Mouse (Mus musculus): ENCODE data around the gene Rhd. TPM values are rescaled to one million over a fixed set of nuclear protein-coding genes. Genes with fewer than 3 reads are reported as not detected.

The Rhd gene
- polyA plus RNA-seq, 1 experiment from 2014 or later: 1.5 TPM

DNA sequence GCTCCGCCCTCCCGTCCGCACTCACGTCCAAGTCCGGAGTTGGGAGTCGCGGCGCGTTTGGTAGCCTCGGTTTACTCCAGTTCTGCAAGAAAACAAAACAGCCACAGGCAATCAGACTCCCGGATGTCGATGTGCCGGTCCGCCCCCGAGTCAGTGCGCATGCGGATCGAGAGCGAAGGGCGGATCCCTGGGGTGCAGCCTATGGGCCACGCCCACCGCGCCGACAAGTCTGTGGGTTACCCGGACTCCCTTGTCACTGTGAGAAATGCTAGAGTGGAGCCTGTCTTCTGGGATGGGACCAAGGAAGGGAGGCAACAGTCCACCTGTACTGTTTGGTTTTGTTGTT is 50.5 kb downstream of the Rhd start, which contains the start of gene Tmem50a:
Gene Tmem50a, minus strand, starts transcription at position 161 of the 346 bp plus-strand sequence.
- Histone ChIP-seq H3K36me3 (ENCODE audit: poor library complexity, severe bottlenecking) (peaks cover 25% of the 10 kb centered on the region), H3K27me3 (no peaks in the 10 kb centered on the region), H3K4me2 (peak within 1 kb of the TSS; percentile 70), H3K9ac (peak within 1 kb of the TSS; percentile 87), H3K4me3 (peak within 1 kb of the TSS; percentile 84), H3K9me3 (replicated peaks) (no peaks in the 10 kb centered on the region), H3K4me1 (peaks cover 19% of the 10 kb centered on the region), H3K27ac (peak within 1 kb of the TSS; percentile 82)
- ATAC-seq: peak; percentile 94
- WGBS: under 1% methylated on average over 25 of the region's 25 CpGs

- Histone ChIP-seq H3K4me2 (peak overlapping the region; percentile 70), H3K36me3 (ENCODE audit: poor library complexity, severe bottlenecking) (peaks cover 21% of the 10 kb centered on the region), H3K27me3 (no peaks in the 10 kb centered on the region), H3K27ac (no peak overlapping the region), H3K4me1 (peaks cover 19% of the 10 kb centered on the region), H3K9ac (peak overlapping the region; percentile 87; the same call in 1 of the 2 replicates), H3K4me3 (peak overlapping the region; percentile 84), H3K9me3 (replicated peaks) (no peaks in the 10 kb centered on the region)
- WGBS: 56% methylated on average over 14 of the region's 14 CpGs
- ATAC-seq: peak; percentile 48; the same call in 1 of the 2 replicates
Measured at GRCm38 (mm10) chr4:134915223-134916050, 51.1 kb downstream of the Rhd start.

DNA sequence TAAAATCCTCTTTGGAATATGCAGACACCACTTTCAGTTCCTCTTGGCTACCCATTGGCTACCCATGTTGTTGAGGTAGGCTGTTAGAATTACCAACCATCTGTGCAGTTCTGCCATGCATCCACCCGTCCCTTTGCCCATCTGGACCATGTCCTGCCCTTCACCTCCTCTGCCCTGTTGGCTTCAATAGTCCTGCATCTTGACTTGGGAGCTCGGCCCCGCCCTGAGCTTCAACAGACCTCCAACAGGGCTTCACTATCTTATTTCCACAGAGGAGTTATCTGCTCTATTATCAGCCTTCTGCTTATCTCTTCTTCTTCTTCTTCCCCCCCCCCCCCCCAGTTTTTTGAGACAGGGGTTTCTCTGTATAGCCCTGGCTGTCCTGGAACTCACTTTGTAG is 52.9 kb downstream of the Rhd start:
- no peaks in the 10 kb centered on the region for H3K9me3 ChIP-seq (replicated peaks)
- H3K4me1 ChIP-seq: peaks cover 19% of the 10 kb centered on the region
- H3K27ac ChIP-seq: no peak overlapping the region
- H3K36me3 ChIP-seq (ENCODE audit: poor library complexity, severe bottlenecking): peaks cover 7% of the 10 kb centered on the region
- no peak overlapping the region for H3K4me2 ChIP-seq
- no peak overlapping the region for H3K9ac ChIP-seq
- 80% methylated on average over 3 of the region's 3 CpGs for WGBS
- no peaks in the 10 kb centered on the region for H3K27me3 ChIP-seq
- no peak for ATAC-seq
- no peak overlapping the region for H3K4me3 ChIP-seq

DNA sequence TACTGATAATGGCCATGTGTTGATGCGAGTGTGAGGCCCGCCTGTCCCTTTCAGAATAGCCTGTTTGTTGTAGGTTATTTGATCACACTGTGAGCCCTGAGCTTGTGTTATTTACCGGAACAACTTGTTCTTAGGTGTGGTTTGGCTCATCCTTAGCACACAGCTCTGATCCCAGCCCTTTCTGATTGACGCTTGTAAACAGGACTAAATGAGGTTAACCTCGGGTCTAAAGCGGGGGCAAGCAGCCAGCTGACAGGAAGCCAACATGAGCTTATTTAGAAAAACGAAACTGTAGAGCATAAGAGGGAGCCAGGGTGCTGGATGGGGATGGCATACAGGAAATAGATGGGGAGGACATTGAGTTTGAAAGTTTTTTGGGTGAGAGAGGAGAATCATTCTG is 54.0 kb downstream of the Rhd start:
- Histone ChIP-seq H3K27ac (no peak overlapping the region), H3K36me3 (ENCODE audit: poor library complexity, severe bottlenecking) (no peaks in the 10 kb centered on the region), H3K4me1 (peaks cover 18% of the 10 kb centered on the region), H3K9me3 (replicated peaks) (no peaks in the 10 kb centered on the region), H3K9ac (no peak overlapping the region), H3K4me3 (no peak overlapping the region), H3K4me2 (no peak overlapping the region), H3K27me3 (no peaks in the 10 kb centered on the region)
- 74% methylated on average over 7 of the region's 7 CpGs for WGBS
- no peak for ATAC-seq

DNA sequence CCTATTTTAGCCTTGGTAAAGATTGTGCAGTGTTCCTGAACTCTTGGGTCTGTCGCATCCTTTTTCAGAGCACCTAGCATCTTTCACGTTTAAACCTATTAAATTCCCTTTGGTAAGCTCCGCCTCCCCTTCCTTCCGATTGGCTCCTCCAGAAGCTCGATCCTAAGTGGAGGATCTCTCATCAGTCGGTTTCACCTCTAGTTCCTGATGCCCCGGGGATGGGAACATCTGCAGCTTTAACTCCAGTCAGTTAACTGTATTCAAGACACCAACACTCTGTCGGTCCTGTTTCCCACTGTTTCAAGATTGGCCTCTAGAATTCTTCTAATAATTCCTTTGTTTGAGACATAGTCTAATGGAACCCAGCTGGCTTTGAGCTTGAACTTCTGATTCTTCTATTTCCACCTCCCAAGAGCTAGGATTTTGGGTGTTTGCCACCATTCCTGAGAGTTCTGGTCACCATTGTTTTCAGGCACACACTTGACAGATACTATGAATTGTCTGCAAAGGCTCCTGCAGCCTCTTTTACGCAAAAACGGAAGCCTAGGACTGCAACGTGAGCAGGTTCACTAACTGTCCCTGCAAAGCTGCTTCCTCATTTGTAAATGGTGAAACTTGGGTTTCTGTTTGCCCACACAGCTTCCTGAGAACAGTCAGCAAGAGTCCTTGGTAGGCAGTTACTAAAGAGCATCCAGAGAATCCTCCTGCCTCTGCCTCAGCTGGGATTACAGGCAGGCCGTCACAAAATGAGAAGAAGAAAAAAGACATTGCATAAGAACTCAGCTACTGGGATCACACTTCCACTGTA is 55.6 kb downstream of the Rhd start:
- 43% methylated on average over 12 of the region's 12 CpGs for WGBS
- H3K27ac ChIP-seq: no peak overlapping the region
- no peaks in the 10 kb centered on the region for H3K27me3 ChIP-seq
- ATAC-seq: no peak
- no peak overlapping the region for H3K9ac ChIP-seq
- H3K4me1 ChIP-seq: peaks cover 15% of the 10 kb centered on the region
- no peaks in the 10 kb centered on the region for H3K9me3 ChIP-seq (replicated peaks)
- H3K36me3 ChIP-seq (ENCODE audit: poor library complexity, severe bottlenecking): no peaks in the 10 kb centered on the region; the same call in 1 of the 2 replicates
- no peak overlapping the region for H3K4me3 ChIP-seq
- H3K4me2 ChIP-seq: no peak overlapping the region

- Histone ChIP-seq H3K36me3 (ENCODE audit: poor library complexity, severe bottlenecking) (peaks cover 6% of the 10 kb centered on the region), H3K4me2 (no peak overlapping the region), H3K27me3 (no peaks in the 10 kb centered on the region), H3K9ac (no peak overlapping the region), H3K9me3 (replicated peaks) (no peaks in the 10 kb centered on the region), H3K27ac (no peak overlapping the region), H3K4me3 (no peak overlapping the region), H3K4me1 (peaks cover 18% of the 10 kb centered on the region)
- ATAC-seq: no peak
- 97% methylated on average over 6 of the region's 6 CpGs for WGBS
Measured at GRCm38 (mm10) chr4:134920631-134921030, 56.3 kb downstream of the Rhd start.

DNA sequence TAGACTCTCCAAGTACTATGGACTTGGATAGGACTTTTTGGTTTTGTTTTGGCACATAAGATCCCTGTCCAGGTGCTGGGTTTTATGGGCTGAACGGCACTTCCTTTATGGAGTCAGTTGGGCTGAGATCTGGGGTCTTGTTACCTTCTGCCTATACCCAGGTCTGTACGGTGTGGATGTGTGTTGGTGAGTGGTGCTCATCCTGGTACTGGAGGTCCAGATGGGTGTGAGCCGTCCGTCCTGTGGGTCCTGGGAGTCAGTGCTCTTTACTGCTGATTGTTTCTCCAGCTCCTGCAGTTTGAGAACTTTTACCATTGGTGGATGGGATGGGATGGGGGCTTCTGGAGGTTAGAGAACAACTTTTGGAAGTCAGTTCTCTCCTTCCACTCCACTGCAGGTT is 57.4 kb downstream of the Rhd start:
- no peak for ATAC-seq
- Histone ChIP-seq H3K36me3 (ENCODE audit: poor library complexity, severe bottlenecking) (peaks cover 16% of the 10 kb centered on the region), H3K4me3 (no peak overlapping the region), H3K4me2 (no peak overlapping the region), H3K9ac (no peak overlapping the region), H3K27me3 (no peaks in the 10 kb centered on the region), H3K4me1 (peaks cover 26% of the 10 kb centered on the region), H3K27ac (no peak overlapping the region), H3K9me3 (replicated peaks) (no peaks in the 10 kb centered on the region)
- 97% methylated on average over 4 of the region's 4 CpGs for WGBS

DNA sequence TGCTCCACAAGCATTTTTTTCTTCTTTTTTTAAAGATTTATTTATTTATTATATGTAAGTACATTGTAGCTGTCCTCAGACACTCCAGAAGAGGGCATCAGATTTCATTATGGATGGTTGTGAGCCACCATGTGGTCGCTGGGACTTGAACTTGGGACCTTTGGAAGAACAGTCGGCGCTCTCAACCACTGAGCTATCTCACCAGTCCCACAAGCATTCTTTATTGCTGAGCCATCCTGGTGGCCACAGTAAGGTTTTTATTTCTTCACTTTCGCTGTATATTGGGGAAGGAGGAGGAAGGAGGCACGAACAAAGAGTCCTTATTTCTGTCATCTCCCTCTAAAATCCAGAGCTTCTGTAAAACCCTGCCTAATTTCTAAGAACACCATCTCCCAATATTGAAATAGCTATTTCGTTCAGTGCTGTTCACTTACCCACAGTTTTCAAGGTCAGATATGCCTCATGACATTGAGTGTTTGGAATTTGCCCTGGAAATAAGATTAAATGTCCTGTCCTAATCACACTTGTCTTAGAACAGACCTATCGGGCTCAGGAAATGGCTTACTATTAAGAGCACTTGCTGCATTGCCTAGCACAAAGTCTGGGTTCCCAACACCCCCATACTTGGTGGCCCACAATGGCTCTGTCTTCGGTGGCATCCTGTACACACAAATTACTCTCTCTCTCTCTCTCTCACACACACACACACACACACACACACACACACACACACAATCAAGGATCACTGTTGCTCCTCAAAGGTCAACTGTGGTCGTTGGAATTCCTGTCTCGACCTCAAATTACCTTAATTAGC is 58.0 kb downstream of the Rhd start:
- H3K9me3 ChIP-seq (replicated peaks): no peaks in the 10 kb centered on the region
- no peak; the same call in 1 of the 2 replicates for ATAC-seq

GRCm38 (mm10) chr4:134922925-134923244 is 58.5 kb downstream of the Rhd start:
- Histone ChIP-seq H3K27me3 (no peaks in the 10 kb centered on the region), H3K27ac (peak overlapping the region; percentile 80), H3K9me3 (replicated peaks) (no peaks in the 10 kb centered on the region), H3K9ac (peak overlapping the region; percentile 72), H3K4me2 (peak overlapping the region; percentile 97), H3K4me1 (peaks cover 26% of the 10 kb centered on the region), H3K4me3 (peak overlapping the region; percentile 100), H3K36me3 (ENCODE audit: poor library complexity, severe bottlenecking) (peaks cover 28% of the 10 kb centered on the region)
- 0% methylated on average over 13 of the region's 13 CpGs for WGBS
- peak; percentile 54 for ATAC-seq

More for the DNA sequence above, 58.0 kb downstream of the Rhd start:
- Histone ChIP-seq H3K4me3 (peak overlapping the region; percentile 100), H3K36me3 (ENCODE audit: poor library complexity, severe bottlenecking) (peaks cover 22% of the 10 kb centered on the region), H3K27ac (peak overlapping the region; percentile 80), H3K9ac (peak overlapping the region; percentile 72), H3K27me3 (no peaks in the 10 kb centered on the region), H3K4me2 (peak overlapping the region; percentile 97), H3K4me1 (peaks cover 26% of the 10 kb centered on the region)
- 61% methylated on average over 10 of the region's 10 CpGs for WGBS

DNA sequence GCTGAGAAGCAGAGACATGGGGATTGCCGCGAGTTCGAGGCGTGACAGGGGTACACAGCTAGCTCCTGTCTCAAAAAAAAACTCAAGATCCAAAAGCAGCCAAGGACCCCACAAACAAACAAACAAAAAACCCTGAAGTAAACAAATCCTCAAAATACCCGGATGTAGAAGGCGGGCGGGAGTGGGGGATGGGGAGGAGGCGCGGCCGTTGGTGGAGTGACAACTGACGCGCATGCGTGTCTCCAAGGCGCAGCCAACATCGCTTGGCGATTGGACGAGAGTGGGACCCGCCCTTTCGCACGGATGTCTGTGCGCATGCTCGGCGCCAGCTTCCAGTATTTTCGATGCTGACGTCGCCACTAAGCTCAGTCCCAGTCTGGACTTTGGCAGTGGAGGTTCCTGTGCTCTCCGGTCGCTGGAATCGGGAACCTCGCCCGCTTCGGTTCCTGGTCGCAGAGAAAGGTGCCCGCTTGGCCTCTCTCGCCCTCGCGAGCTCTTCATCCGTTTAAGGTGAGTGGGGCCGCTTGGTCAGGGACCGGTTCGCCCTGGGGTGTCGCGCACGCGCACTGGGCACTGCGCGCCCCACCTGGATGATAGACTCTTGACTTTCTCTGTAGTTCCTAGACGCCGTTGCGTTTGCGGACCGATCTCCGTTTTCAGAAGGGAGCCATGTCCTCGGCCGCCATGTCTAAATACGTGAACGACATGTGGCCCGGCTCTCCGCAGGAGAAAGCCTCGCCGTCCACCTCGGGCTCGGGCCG is 59.1 kb downstream of the Rhd start, which contains the start of gene Rsrp1:
Gene Rsrp1, plus strand, starts transcription at position 335 of the 761 bp plus-strand sequence.
- Histone ChIP-seq H3K4me2 (peak within 1 kb of the TSS; percentile 97), H3K9ac (peak within 1 kb of the TSS; percentile 99), H3K36me3 (ENCODE audit: poor library complexity, severe bottlenecking) (peaks cover 33% of the 10 kb centered on the region), H3K4me1 (peaks cover 26% of the 10 kb centered on the region), H3K27me3 (no peaks in the 10 kb centered on the region), H3K9me3 (replicated peaks) (no peaks in the 10 kb centered on the region), H3K27ac (peak within 1 kb of the TSS; percentile 92), H3K4me3 (peak within 1 kb of the TSS; percentile 100)
- WGBS: under 1% methylated on average over 64 of the region's 64 CpGs
- peak; percentile 96 for ATAC-seq

Data from forebrain, embryonic 13.5 days (tissue).